Mouse (Mus musculus): Measurements from ENCODE around the gene Elovl5.
"Not testable (repeated sequence)": the region's sequence is repeated elsewhere in the genome, so short reads cannot be mapped to it uniquely, and the experiment has no call there.

The Elovl5 gene

DNA sequence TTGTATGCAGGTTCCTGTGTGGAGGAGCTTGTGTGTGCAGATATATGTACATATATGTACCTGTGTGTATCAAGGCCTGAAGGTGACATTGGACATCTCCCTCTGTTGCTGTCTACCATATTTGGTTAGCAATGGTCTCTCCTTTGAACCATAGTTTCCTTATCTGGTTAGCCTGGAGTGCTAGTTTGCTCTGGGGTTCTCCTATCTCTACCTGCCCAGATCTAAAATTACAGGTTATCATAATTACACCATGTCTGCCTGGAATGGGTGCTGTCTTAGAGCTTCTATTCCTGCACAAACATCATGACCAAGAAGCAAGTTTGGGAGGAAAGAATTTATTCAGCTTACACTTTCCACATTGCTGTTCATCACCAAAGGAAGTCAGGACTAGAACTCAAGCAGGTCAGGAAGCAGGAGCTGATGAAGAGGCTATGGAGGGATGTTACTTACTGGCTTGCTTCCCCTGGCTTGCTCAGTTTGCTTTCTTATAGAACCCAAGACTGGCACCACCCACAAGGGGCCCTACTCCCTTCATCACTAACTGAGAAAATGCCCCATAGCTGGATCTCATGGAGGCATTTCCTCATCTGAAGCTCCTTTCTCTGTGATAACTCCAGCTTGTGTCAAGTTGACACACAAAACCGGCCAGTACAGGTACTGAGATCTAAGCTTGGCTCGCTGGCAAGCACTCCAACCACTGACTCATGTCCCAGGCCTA lies 76.5 kb downstream of the Elovl5 start:
- DNase-seq (ENCODE audit: low read depth, low spot score): not testable (repeated sequence)

- DNase-seq (ENCODE audit: low read depth, low spot score): no peak
These were observed 78.1 kb downstream of the Elovl5 start for GRCm38 (mm10) chr9:77995235-77995634.

DNA sequence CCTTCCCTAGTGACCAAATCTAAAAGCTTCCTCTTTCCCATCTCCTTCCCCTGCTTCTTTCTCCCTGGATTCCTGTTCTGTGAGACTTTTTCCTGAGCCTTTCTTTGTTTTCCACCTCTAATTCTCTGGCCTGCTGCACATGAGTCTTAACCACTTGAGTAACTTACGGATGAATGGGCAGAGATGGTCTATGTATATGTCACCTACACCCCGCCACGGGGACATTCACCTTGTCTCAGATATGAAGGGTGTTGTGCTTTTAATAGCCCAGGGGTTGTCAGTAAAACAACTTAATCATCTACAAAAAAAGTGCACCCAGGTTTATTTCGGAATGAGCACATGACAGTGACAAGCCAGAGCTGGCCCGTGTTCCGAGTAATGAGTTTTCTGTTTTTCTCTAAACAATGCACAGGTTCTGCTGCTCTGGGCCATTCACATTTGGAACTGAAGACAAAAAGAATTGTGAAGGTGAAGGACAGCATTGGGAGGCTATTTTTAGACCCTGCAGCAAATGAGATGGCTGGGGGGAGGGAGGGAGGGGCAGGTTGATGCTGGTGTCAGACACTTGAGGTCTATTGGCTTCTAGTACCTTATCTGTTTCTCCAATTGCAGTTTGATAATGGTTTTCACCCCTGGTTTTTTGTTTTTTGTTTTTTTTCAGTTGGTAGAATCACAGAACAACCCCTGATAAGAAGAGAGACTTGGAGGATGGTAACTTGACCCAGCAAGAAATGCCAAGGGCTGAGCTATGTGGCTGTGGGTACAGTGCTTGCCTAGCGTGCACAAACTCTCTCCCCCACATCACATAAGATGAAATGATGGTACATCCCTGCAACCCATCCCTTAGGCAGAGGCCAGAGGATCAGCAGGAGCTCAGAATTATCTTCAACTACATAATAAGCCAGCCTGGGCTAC lies 83.7 kb downstream of the Elovl5 start:
- DNase-seq (ENCODE audit: low read depth, low spot score): no peak

DNA sequence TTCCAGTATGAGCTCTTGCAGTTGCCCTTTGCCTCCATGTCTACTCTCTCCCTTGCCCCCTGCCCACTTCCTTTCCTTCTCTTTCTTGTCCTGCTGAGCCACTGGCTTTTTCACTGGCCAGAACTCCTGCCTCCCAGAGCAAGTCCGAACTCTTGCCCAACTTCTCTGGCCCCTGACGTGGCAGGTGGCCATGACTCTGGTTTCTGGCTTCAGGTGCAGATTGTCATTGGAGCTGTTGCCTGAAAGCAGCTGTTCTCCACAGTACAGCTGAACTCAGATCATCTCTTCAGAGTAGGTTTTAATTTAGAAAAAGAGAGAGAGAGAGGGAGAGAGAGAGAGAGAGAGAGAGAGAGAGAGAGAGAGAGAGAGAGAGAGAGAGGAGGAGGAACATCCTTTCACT lies 86.1 kb downstream of the Elovl5 start:
- no peak for DNase-seq (ENCODE audit: low read depth, low spot score)

DNA sequence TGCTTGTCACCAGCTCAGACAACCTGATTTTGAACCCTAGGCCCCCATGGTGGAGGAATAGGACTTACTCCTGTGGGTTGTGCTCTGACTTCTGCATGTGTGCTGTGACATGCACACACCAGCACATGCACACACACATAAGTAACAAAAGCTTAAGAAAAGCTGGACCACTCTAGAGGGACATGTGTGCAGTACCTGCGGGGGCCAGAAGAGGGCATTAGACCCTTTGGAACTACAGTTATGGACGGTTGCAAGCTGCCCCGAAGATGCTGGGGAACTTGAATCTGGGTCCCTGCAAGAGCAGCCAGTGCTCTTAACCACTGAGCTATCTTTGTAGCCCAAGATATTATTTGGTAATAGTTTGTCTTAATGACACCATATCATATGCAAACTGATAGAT lies 88.3 kb downstream of the Elovl5 start:
- no peak for DNase-seq (ENCODE audit: low read depth, low spot score)

DNA sequence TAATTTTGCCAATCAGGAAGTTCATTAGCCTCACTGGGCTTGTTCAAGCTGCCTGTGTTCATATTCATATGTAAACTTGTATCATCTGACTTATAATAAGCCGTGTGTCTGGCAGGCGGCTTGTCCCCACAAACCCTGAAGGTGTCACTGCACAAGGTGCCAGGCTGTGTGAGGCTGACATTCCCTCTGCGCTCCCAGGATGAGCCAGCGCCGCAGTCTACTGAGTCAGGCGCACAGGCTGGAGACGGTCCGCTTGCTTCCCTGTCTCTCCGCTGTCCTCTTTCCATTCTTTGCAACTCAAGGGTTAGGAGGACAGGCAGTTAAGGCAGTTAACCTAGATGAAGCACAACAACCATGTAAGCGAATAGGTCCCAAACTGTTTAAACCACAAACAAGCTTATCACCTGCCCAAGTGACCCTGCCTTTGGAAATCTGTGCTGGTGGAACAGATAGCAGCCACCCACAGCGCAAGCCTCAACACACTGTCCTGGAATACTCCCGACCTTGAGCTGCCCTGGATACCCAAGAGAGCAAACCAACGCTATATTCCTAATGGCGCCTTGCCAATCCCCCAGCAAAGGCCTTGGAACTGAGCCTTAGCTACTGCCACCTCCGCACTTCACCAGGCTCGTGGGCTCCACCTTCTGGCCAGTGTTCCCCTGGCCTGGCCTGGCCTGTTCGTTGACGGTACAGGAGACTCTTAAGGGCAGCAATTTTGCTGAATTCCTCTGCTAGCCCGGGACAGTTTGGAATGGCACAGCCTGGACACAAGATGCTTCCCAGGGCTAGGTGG lies 89.2 kb downstream of the Elovl5 start:
- peak; percentile 62 for DNase-seq (ENCODE audit: low read depth, low spot score)

GRCm38 (mm10) chr9:78009382-78009781 lies 92.2 kb downstream of the Elovl5 start:
- DNase-seq (ENCODE audit: low read depth, low spot score): no peak

- DNase-seq (ENCODE audit: low read depth, low spot score): no peak
These were observed 93.0 kb downstream of the Elovl5 start for GRCm38 (mm10) chr9:78010187-78010586.

GRCm38 (mm10) chr9:78010707-78011106 lies 93.5 kb downstream of the Elovl5 start:
- DNase-seq (ENCODE audit: low read depth, low spot score): no peak

DNA sequence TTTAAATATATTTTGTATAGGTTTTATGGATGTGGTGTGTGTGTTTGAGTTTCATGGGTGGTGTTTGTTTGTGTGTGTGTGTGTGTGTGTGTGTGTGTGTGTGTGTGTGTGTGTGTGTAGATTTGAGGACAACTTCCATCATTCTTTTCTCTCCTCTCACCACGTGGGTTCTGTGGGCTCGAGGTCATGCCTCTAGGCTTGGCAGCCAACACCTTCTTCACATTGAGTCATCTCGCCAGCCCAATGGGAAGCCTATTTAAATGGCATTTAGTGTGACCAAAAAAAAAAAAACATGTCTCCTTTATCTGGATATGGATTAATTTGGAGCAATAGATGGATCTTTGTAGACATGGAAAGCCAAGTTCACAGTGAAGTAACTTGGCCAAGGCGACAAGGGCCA lies 94.9 kb downstream of the Elovl5 start:
- DNase-seq (ENCODE audit: low read depth, low spot score): no peak

DNA sequence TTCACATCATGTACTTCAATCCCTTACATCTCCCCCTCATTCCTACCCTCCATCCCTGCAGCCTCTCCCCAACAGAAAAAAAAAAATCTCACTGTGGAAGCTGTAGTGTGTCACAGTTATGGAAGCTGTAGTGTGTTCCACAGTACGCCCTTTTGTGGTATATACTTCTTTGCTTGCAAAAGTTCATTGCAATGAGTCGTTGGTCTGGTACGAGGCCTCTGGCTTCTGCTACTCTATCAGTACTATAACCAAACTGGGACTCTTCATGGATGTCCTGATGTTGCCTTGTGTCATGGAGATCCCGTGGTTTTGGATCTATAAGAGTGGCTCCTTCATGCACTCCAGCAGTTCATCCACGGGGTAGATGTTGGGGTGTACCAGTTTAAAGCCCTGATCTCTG lies 95.5 kb downstream of the Elovl5 start:
- no peak for DNase-seq (ENCODE audit: low read depth, low spot score)

DNA sequence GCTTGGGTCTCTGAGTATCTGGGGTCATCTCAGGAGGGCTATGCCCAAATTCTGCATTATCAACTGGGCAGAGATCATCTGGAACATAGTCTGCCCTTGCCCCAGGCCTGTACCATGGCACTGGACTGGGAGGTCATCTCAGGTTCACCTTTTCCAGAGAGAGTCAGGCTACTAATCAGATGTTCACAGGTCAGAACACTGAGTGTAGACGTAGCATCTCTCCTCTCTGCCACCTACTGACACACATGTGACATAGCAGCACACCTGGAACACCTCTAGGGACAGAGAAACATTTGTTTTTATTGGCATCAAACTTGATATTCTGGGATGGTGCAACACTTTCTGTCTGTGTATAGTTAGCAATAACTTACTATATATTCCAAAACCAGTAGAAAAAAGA lies 96.6 kb downstream of the Elovl5 start:
- DNase-seq (ENCODE audit: low read depth, low spot score): no peak

GRCm38 (mm10) chr9:78015816-78016215 lies 98.7 kb downstream of the Elovl5 start:
- DNase-seq (ENCODE audit: low read depth, low spot score): no peak

DNA sequence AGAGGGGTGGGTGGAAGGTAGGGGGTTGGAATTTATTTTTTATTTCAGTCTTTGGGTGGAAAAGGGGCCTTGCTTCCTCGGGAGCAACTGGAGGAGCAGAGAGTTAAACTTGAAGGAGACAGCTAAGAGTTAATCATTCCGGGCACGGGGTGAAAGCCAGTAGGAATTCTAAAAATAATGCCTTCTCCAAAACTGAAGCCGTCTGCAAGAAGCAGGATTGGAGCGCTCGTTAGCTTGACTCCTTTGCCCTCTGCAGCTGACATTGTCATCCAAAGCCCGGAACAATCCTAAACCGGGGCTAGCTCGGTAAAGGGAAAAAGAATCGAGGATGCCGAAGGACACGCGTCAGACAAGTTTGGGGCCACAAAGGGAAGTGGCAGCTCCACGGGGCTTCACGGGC lies 99.1 kb downstream of the Elovl5 start:
- no peak for DNase-seq (ENCODE audit: low read depth, low spot score)

- no peak for DNase-seq (ENCODE audit: low read depth, low spot score)
These were observed 104.1 kb downstream of the Elovl5 start for GRCm38 (mm10) chr9:78021256-78021655.

DNA sequence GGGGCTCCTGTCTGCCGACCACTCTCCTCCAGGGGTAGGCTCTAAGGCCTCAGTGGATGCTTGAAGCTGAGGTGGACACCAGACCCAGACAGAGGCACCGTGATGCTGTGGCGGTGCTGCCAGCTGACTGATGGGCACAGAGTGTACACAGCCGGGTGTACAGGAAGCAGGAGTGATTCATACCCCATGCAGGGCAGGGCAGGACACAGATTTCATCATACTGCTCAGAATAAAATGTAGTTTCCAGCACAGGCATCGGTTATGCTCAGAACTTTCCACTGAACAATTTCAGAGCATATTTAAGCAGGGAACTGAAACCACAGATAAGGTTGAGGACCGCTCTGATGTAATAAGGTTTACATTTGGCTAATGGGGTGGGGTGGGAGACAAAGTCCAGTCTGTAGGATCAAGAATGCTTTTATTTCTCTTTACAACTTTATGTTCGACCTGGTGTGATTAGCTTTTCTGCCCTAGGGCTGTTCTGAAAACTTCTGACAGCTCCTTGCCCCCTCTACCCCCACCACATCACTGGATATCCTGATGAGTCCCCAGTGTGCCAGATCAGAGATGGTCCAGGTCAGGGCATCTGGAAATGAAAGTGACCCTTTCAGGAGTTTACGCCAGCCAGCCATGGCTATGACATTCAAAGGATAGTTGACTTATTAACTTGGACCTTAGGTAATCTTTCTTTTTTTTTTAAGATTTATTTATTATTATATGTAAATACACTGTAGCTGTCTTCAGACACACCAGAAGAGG lies 105.2 kb downstream of the Elovl5 start:
- no peak for DNase-seq (ENCODE audit: low read depth, low spot score)

- peak; percentile 39 for DNase-seq (ENCODE audit: low read depth, low spot score)
These were observed 107.7 kb downstream of the Elovl5 start for GRCm38 (mm10) chr9:78024823-78025222.

DNA sequence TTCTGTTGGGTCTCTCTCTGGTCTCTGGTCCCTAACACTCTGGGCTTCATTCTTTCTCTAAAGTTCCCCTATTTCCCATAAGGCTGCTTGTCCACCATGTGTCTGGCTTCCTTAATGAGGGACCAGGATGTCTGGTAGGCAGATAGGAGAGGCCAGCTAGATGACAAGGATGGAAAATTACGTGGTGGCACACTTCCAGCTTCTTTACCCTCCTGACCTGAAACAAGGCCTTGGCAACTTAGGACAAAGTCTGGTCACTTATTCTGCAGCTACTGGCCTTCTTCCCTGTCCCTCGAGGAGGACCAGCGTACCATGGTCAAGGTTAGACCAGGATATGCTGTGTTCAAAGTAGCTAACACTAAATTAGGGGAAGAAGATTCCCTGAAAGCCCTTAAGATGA lies 109.9 kb downstream of the Elovl5 start:
- no peak for DNase-seq (ENCODE audit: low read depth, low spot score)

- DNase-seq (ENCODE audit: low read depth, low spot score): no peak
These were observed 113.8 kb downstream of the Elovl5 start for GRCm38 (mm10) chr9:78030835-78031456.

DNA sequence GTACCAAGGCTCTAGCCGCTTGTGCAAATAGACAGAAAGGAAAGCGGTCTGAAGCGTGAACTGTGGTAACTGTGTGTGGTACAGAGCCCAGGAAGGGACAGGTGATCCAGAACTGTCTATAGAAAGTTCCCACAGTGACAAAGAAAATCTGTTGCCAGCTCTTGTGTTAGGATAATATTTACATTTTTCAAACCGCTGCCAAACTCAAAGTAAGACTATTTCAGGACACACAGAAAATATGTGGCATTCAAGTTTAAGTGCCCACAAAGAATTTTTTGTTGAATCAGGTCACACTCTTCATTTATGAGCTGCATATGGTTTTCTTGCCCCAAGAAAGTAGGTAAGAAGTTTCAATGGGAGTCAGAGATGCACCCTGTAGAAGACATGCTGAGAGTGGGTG lies 115.8 kb downstream of the Elovl5 start:
- DNase-seq (ENCODE audit: low read depth, low spot score): no peak

Measured in embryo, embryonic 11.5 days (tissue).